22 mouse cellular contexts compared by ENCODE assay signal in the genomic region with DNA sequence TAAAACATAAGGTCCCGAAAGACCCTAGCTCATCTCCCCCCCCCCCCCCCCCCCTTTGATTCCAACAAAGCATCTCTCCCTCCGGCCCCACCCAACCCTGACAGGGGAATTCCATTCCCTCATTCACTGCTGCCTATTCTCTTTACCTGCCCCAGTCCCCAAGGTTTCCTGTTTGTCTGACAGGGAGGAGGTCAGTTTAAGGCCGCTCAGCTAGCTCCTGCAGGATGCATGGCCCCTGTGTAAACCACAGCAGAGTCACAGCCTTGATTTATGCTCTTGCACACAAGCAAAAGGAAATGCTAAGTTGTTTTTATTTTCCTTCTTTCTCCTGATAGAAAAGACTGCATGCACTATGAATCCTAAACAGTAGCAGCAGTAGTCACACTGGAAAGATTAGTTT.
DNase-seq lines count a peak whose midpoint lies in the region; ATAC-seq and TF ChIP-seq lines count a peak whose summit lies in the region.
"Had no signal": no experiment of that assay in that cellular context is flagged by ENCODE, and none has a peak within 500 bp of the region (broad histone marks: within the 10 kb centered on the region; RNA-seq: fewer than 3 reads in every experiment).

No protein-coding gene starts in this region.

- WGBS in heart, postnatal 0 days: 46% methylated on average over 3 of the region's 3 CpGs
- 60% methylated on average over 3 of the region's 3 CpGs for WGBS in heart, embryonic 10.5 days
- WGBS in kidney, embryonic 14.5 days: 34% methylated on average over 3 of the region's 3 CpGs

- H3K4me3 ChIP-seq in heart, postnatal 0 days (ENCODE audit: low read depth, low read length): no peak overlapping the region
- no peak overlapping the region for H3K4me3 ChIP-seq in heart, embryonic 10.5 days
- no peak overlapping the region for H3K4me3 ChIP-seq in kidney, embryonic 14.5 days (ENCODE audit: low read length)
- H3K4me3 ChIP-seq: embryonic facial prominence, embryonic 13.5 days; heart, embryonic 12.5 days; hindbrain, embryonic 15.5 days; left cerebral cortex, adult 2 months; liver, embryonic 12.5 days; stomach, embryonic 15.5 days had no signal

- no peak for TF ChIP-seq CTCF in heart, postnatal 0 days (IDR thresholded peaks at IDR 0.05; ENCODE audit: low read depth)

- ATAC-seq in heart, postnatal 0 days (ENCODE audit: insufficient read depth, low read depth): no peak
- ATAC-seq in kidney, embryonic 14.5 days (ENCODE audit: low FRiP score, low TSS enrichment): peak; percentile 77
- no peak for ATAC-seq in megakaryocyte, adult 5-6 weeks (ENCODE audit: poor library complexity, severe bottlenecking)
- ATAC-seq: forebrain, embryonic 14.5 days; intestine, embryonic 16.5 days; liver, embryonic 12.5 days had no signal

- H3K27ac ChIP-seq in heart, postnatal 0 days (ENCODE audit: low read depth): 0 out of 2 replicates have a peak overlapping the region, but pooled peaks have one; percentile 0
- H3K27ac ChIP-seq in heart, embryonic 10.5 days: no peak overlapping the region
- H3K27ac ChIP-seq in kidney, embryonic 14.5 days (ENCODE audit: low read depth, low read length): peak overlapping the region; percentile 52; the same call in 1 of the 2 replicates
- H3K27ac ChIP-seq: embryonic facial prominence, embryonic 13.5 days; hindbrain, embryonic 15.5 days; left cerebral cortex, adult 2 months; liver, embryonic 12.5 days; stomach, embryonic 15.5 days had no signal

- peaks cover 68% of the 10 kb centered on the region for H3K36me3 ChIP-seq in heart, postnatal 0 days (replicated peaks; ENCODE audit: control insufficient read depth, insufficient read depth, low read length)
- peaks cover 55% of the 10 kb centered on the region for H3K36me3 ChIP-seq in heart, embryonic 10.5 days
- peaks cover 5% of the 10 kb centered on the region; the same call in 1 of the 2 replicates for H3K36me3 ChIP-seq in kidney, embryonic 14.5 days (ENCODE audit: control insufficient read depth, insufficient read depth, low read length)

- DNase-seq in heart, postnatal 0 days (ENCODE audit: low spot score): no peak
- no peak for DNase-seq in heart, embryonic 10.5 days (ENCODE audit: low spot score)
- DNase-seq in lung, postnatal 10 days: peak; percentile 32
- no peak for DNase-seq in lung, adult 18-20 months
- peak; percentile 32 to 38 for DNase-seq in kidney, postnatal 36 days
- DNase-seq in thymus, postnatal 10 days (ENCODE audit: low spot score in 2 of 2): no peak
- DNase-seq: B cell, adult 2 months; cerebellum, adult 9-11 months; heart, postnatal 36 days; left cerebral cortex, postnatal 4 days; lung, postnatal 14 days; right cerebral cortex, postnatal 25 days had no signal

- H3K9me3 ChIP-seq in heart, postnatal 0 days (replicated peaks; ENCODE audit: control insufficient read depth, low read length): no peaks in the 10 kb centered on the region
- no peaks in the 10 kb centered on the region for H3K9me3 ChIP-seq in heart, embryonic 10.5 days
- H3K9me3 ChIP-seq in kidney, embryonic 14.5 days (ENCODE audit: control insufficient read depth, low read length): no peaks in the 10 kb centered on the region
- H3K9me3 ChIP-seq: embryonic facial prominence, embryonic 13.5 days; heart, embryonic 12.5 days; hindbrain, embryonic 15.5 days; liver, embryonic 12.5 days; stomach, embryonic 15.5 days had no signal

- H3K27me3 ChIP-seq in heart, postnatal 0 days (ENCODE audit: control insufficient read depth, insufficient read depth, low read length): no peaks in the 10 kb centered on the region
- no peaks in the 10 kb centered on the region for H3K27me3 ChIP-seq in heart, embryonic 10.5 days (ENCODE audit: insufficient read depth, poor library complexity, severe bottlenecking)
- H3K27me3 ChIP-seq in kidney, embryonic 14.5 days (ENCODE audit: control insufficient read depth, insufficient read depth, low read length): no peaks in the 10 kb centered on the region
- H3K27me3 ChIP-seq: embryonic facial prominence, embryonic 13.5 days; heart, embryonic 12.5 days; hindbrain, embryonic 15.5 days; liver, embryonic 12.5 days; stomach, embryonic 15.5 days had no signal

- H3K4me1 ChIP-seq in heart, postnatal 0 days (ENCODE audit: control insufficient read depth, insufficient read depth): no peaks in the 10 kb centered on the region
- no peaks in the 10 kb centered on the region for H3K4me1 ChIP-seq in heart, embryonic 10.5 days
- H3K4me1 ChIP-seq in kidney, embryonic 14.5 days (ENCODE audit: control insufficient read depth, insufficient read depth, low read length): no peaks in the 10 kb centered on the region
- H3K4me1 ChIP-seq: embryonic facial prominence, embryonic 13.5 days; hindbrain, embryonic 15.5 days; stomach, embryonic 15.5 days had no signal

- no peak overlapping the region for H3K4me2 ChIP-seq in heart, postnatal 0 days (ENCODE audit: low read depth, low read length)
- no peak overlapping the region for H3K4me2 ChIP-seq in kidney, embryonic 14.5 days (replicated peaks; ENCODE audit: low read depth, low read length)
- H3K4me2 ChIP-seq: embryonic facial prominence, embryonic 13.5 days; heart, embryonic 12.5 days; hindbrain, embryonic 15.5 days; liver, embryonic 12.5 days; stomach, embryonic 15.5 days had no signal

- no peak overlapping the region for H3K9ac ChIP-seq in heart, postnatal 0 days (replicated peaks; ENCODE audit: low read depth, low read length)
- no peak overlapping the region for H3K9ac ChIP-seq in kidney, embryonic 14.5 days (ENCODE audit: low read depth, low read length)
- H3K9ac ChIP-seq: embryonic facial prominence, embryonic 13.5 days; heart, embryonic 12.5 days; hindbrain, embryonic 15.5 days; liver, embryonic 12.5 days; stomach, embryonic 15.5 days had no signal

- no peak for TF ChIP-seq EP300 in heart, postnatal 0 days (IDR thresholded peaks at IDR 0.05; ENCODE audit: low read depth)

Comparison
In these comparisons a context has a peak if more than half of its experiments do, and no peak if none do; other contexts are left out.
1. DNase-seq: peak in lung, postnatal 10 days (single experiment) and kidney, postnatal 36 days (2 of 2); none in heart, postnatal 0 days (single experiment), heart, embryonic 10.5 days (single experiment), lung, adult 18-20 months (0 of 2) and thymus, postnatal 10 days (0 of 2).